Mouse (Mus musculus) retina, postnatal 7 days (tissue): ENCODE data around the gene Rpl13a.

ENCODE experiments used
- DNase-seq: peaks from one replicate; pipeline ENCODE4 v3.0.0-alpha.2; 2012; ENCODE audit warnings: low read depth, low spot score

Gene Rpl13a

GRCm38 (mm10) chr7:45091001-45091990 lies 37.3 kb downstream of the Rpl13a start:
- DNase-seq = no peak

GRCm38 (mm10) chr7:45090251-45090977 lies 38.1 kb downstream of the Rpl13a start:
- no peak for DNase-seq

- DNase-seq = no peak
Observed at GRCm38 (mm10) chr7:45088597-45088996, 40.0 kb downstream of the Rpl13a start.

DNA sequence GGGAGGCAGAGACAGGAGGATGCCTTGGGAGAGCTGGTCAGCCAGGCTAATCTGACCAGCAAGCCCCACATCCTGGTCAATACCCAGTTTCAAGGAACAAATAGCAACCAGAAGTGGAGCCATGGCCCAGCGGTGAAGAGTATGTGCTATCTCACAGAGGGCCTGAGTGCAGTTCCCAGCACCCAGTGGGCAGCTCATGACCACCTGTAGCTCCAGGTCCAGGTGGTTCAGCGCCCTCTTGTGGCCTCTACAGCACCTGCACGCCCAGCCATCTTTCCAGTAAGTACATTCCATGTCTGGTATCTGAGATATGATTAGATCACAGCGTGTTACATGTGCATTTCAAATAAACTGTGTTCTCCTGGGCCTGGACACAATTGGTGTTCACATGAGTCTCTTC lies 42.5 kb downstream of the Rpl13a start:
- DNase-seq = no peak

- DNase-seq = no peak
Observed at GRCm38 (mm10) chr7:45083300-45083890, 45.2 kb downstream of the Rpl13a start.

DNA sequence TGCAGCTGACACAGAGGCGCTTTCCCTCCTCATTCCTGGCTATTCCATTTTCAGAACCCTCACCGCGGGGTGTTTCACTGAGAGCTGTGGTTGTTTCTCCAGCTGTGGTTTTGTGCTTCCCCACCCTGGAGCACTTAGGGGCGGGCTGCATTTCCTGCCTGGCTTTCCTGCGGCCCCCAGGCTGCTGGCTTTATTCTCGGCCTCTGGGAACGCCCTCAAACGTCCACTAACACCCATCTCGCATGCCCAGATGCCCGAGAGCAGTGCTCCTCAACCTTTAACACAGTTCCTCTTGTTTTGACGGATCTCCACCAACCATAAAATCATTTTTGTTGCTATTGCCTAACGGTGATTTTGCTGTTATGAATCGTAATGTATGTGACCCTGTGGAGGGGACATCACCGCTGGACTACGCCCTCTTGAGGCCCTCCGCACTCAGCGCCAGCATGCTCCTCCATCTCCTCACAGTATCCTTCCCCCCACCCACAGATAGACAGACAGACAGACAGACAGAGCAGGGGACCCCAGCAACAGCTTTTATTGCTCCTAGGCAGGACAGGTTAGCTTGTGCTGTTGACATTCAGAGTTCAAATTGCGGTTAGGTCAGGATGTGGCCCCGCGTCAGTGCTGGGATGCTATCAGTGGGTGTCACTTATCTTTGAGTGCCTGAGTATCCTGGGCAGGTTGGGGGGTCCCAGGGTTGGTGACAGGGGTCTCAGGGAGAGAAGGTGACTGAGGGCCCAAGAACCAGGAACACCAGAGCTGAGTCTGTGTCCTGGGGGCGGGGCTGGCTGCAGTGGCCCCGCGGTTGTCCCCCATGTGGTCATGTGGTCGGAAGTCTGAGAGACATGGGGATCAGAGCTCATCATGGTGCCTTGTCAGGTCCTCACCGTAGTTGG lies 45.9 kb downstream of the Rpl13a start:
- no peak for DNase-seq

DNA sequence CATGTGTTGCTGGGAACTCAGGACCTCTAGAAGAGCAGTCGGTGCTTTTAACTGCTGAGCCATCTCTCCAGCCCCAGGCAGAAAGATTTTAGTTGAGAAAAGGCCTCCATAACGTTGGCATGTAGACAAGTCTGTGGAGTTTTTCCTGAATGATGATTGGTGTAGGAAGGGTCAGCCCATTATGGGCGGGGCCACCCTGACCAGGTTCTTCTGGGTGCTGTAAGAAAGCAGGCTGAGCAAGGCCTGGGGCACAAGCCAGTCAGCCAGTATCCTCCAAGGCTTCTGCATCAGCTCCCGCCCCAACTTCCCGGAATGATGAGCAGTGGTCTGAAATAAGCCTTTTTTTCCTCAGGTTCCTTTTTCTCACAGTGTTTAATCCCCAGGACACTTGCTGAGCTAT lies 47.5 kb downstream of the Rpl13a start:
- DNase-seq = no peak

- DNase-seq = peak; percentile 78
Observed at GRCm38 (mm10) chr7:45079856-45080255, 48.7 kb downstream of the Rpl13a start.

DNA sequence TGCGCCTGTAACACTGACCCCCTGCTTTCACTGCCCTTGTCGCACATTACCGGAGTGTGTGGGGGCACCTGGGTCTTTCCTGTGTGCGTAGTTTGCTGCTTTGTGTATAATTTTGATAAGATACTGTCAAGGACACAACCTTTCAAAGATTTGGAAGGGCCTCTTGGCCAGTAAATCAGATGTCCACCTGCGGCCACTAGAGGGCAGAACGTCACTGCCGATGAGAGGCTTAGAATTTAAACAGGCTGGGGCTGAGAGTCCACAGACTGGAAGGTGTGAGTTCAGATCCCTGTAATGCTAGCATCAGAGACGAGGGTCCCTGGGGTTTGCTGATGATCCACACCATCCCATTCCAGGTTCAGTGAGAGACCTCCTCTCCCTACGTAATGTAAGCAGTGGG lies 50.0 kb downstream of the Rpl13a start:
- DNase-seq = peak; percentile 51

GRCm38 (mm10) chr7:45077829-45078228 lies 50.7 kb downstream of the Rpl13a start:
- no peak for DNase-seq

GRCm38 (mm10) chr7:45077322-45077721 lies 51.2 kb downstream of the Rpl13a start:
- no peak for DNase-seq

DNA sequence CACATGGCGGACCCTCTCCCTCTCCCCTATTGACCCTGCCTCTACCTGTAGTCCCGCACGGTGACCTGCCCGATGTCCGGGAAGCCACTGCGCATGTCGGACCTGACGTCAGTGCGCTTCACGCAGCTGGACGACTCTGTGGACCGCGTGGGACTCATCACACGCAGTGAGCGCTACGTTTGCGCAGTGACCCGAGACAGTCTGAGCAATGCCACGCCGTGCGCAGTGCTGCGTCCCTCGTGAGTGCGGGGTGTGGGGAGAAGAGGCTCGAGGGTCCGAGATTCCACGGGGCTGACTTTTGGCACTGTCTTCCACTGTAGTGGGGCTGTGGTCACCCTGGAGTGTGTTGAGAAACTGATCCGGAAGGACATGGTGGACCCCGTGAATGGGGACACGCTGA lies 52.1 kb downstream of the Rpl13a start:
- no peak for DNase-seq
